Comparison of ENCODE assay signal across 18 mouse cellular contexts in genomic region chr2:91072092-91072491, GRCm38 (mm10). TPM values are rescaled to one million over a fixed set of nuclear protein-coding genes. Genes with fewer than 3 reads are reported as not detected.
"Had no signal": no experiment of that assay in that cellular context is flagged by ENCODE, and none has a peak within 500 bp of the region (broad histone marks: within the 10 kb centered on the region; RNA-seq: fewer than 3 reads in every experiment).

No protein-coding gene starts in this region.

- H3K9me3 ChIP-seq: limb, embryonic 15.5 days; megakaryocyte, embryonic 14.5 days; midbrain, embryonic 15.5 days; neural tube, embryonic 12.5 days; stomach, embryonic 15.5 days had no signal

- H3K27me3 ChIP-seq: limb, embryonic 15.5 days; megakaryocyte, embryonic 14.5 days; midbrain, embryonic 15.5 days; neural tube, embryonic 12.5 days; stomach, embryonic 15.5 days had no signal

- DNase-seq: layer of hippocampus, adult 9-11 months; layer of hippocampus, postnatal 36 days; lung, adult 18-20 months; lung, postnatal 10 days; lung, postnatal 4 days; right cerebral cortex, postnatal 4 days; spleen, adult 18-20 months; thymus, postnatal 25 days had no signal

- H3K9ac ChIP-seq: limb, embryonic 15.5 days; liver, embryonic 14.5 days; midbrain, embryonic 15.5 days; neural tube, embryonic 12.5 days; stomach, embryonic 15.5 days had no signal

- H3K36me3 ChIP-seq: midbrain, embryonic 15.5 days; neural tube, embryonic 12.5 days; stomach, embryonic 15.5 days had no signal

- H3K4me3 ChIP-seq: limb, embryonic 15.5 days; megakaryocyte, embryonic 14.5 days; midbrain, embryonic 15.5 days; neural tube, embryonic 12.5 days; stomach, embryonic 15.5 days had no signal

- H3K4me2 ChIP-seq: limb, embryonic 15.5 days; midbrain, embryonic 11.5 days; midbrain, embryonic 15.5 days; neural tube, embryonic 12.5 days; stomach, embryonic 15.5 days had no signal

- ATAC-seq: hindbrain, embryonic 16.5 days; inflammation-experienced regulatory T-cells, adult 6 months; intestine, postnatal 0 days; midbrain, embryonic 15.5 days had no signal

- H3K27ac ChIP-seq: limb, embryonic 15.5 days; liver, embryonic 14.5 days; midbrain, embryonic 15.5 days; neural tube, embryonic 12.5 days; stomach, embryonic 15.5 days had no signal

RNA-seq across cellular contexts. Expression of gene Mybpc3, which starts 45.9 kb away (rescaled TPM):
- polyA plus RNA-seq: inflammation-experienced regulatory T-cells, adult 6 months; intestine, postnatal 0 days; midbrain, embryonic 11.5 days had no signal
